Mouse (Mus musculus) ovary, adult 10 weeks (tissue): ENCODE results near the gene Tspan18. TPM values are rescaled to one million over a fixed set of nuclear protein-coding genes. Genes with fewer than 3 reads are reported as not detected.

Experiments used
- polyA plus RNA-seq: library from polyadenylated mRNA; stranded (reverse); fragments of 350-450 nt; fragmentation: Illumina TruSeq; extraction: RNeasy Lipid Tissue Mini Kit (QIAGEN cat#74804); gene quantifications from one replicate; pipeline ENCODE4 v1.2.3, GENCODE M21; 2014

Tspan18 gene
- 9.0 TPM for polyA plus RNA-seq

GRCm38 (mm10) chr2:93333817-93334731, at the start of gene Tspan18:
Tspan18 (minus strand) TSS chr2:93334505.

DNA sequence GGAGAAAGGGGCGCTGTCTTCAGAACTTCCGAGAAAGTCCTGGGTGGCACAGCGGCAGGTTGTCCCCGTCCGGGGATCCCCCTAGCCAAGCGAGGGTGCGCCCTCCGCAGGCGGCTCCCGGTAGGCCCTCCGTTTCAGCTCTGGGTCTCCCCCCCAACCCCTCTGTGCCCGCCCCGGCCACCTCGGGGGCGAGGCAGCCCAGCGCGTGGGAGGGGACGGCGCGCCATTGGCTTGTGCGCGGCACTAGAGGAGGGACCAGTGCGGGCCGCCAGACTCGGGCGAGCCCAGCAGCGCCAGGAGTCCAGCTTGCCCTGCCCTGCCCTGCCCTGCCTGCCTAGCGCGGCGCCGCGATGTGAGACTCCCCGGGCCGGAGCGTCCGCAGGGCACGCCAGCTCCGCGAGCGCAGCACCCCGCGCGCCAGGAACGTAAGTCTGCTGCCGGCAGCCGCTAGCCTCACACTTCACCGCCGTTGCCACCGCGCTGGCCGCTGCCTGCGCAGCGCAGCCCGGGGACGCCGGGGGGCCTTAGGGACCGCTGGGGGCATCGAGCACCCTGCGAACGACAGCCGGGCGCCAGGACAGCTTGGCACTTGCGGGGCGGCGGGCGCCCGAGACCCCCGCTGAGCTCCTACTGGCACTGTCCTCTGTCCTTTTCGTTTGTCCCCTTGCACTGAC, 146.8 kb downstream of the Tspan18 start, which contains the start of gene Trp53i11:
TSS of gene Trp53i11 (plus strand) at position 226 of the 674 bp plus-strand sequence.

Other genes with a start within 250 kb of the Tspan18 start
- 1.7 TPM for gene Trp53i11, start 147.0 kb downstream of the Tspan18 start, polyA plus RNA-seq
- 7.0 TPM for gene Cd82, start 128.6 kb upstream of the Tspan18 start, polyA plus RNA-seq
- not detected for gene Gm10803, start 226.1 kb upstream of the Tspan18 start, polyA plus RNA-seq